Mouse (Mus musculus) B cell, adult 2 months (primary cell): Measurements from ENCODE around the gene Stac2.

Experiments used
- DNase-seq, 2 experiments: peaks; one replicate each; pipeline ENCODE4 v3.0.0; 2022

Stac2 gene

GRCm38 (mm10) chr11:98052989-98053834 lies at the start of gene Stac2:
Gene Stac2, minus strand, starts transcription at chr11:98053462.
- peak; percentile 79 to 83 for DNase-seq

- no peak for DNase-seq
Measured at GRCm38 (mm10) chr11:98101332-98101731, 48.1 kb upstream of the Stac2 start.

DNA sequence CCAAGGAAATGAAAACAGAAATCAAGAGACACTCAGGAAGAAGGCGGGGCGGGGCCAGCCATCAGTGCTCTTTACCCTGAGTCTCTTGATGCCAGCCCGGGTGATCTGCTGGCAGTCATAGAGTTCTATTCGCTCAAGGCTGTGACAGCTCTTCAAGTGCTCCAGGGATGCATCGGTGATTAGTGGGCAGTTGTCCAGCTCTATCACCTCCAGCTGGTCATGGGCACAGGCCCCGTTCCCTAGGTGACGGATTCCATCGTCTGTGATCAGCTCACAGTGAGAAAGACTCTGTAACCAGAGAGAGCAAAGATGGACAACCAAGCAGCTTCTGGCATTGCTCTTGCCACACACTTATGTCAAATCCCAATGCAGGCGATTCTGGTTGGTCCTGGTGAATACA lies 37.3 kb upstream of the Stac2 start:
- no peak for DNase-seq

DNA sequence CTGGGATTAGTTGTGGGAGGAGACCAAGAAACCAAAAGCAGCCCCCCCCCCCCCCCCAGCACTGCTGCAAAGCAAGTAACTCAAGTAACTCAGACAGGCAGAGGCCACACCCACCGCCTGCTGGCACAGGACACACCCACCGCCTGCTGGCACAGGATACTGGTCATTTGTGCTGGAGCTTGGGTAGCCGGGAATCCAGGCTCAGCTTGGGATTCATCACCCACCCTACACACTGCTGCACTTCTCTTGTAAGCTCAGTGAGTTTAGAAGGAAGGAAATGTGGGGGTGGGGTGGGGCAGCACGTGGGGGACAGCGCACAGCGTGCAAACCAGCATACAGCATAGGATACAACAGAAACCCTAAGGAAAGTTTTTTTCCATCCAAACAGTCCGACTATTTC lies 35.0 kb upstream of the Stac2 start:
- no peak for DNase-seq

- DNase-seq, result no peak
Measured at GRCm38 (mm10) chr11:98086574-98086973, 33.3 kb upstream of the Stac2 start.

- no peak for DNase-seq
Measured at GRCm38 (mm10) chr11:98086141-98086540, 32.9 kb upstream of the Stac2 start.

DNA sequence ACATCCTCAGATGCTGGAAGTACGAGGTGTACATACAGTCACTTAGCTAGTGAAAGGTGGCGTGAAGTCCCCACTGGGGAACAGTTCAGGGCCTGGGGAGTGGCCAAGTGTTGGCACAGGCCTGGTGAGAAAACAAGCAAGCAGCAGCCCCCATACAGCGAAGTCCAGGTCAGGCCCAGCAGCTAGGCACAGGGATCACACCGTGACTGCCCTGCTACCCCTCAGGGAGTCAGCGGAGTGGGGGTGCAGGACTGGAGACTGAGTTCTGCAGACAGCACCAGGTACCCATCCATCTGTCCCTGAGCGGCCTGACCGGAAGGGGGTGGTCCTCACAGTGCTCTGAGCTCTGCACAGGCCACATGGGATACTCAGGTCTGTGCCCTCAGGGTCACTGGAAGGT lies 29.5 kb upstream of the Stac2 start:
- DNase-seq, result no peak

- no peak for DNase-seq
Measured at GRCm38 (mm10) chr11:98080450-98080849, 27.2 kb upstream of the Stac2 start.

DNA sequence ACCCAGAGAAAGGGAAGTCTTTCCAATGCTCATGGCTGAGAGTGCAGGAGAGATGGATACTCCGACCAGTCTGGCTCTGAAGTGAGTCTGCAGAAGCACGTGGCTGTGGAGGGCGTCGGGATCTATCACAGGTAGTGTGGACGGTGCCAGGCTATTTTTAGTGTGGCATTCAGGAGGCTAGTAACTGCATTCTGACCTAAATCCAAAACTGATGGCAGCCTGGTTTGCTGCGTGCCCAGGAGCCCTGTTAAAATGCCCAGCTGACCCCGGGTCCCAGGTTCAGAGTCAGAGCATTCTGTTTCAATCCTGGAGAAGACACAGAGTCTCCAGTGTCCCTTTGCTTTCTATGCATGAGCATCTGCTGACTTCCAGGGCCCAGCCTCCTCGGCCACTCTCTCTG lies 23.8 kb upstream of the Stac2 start:
- no peak for DNase-seq

DNA sequence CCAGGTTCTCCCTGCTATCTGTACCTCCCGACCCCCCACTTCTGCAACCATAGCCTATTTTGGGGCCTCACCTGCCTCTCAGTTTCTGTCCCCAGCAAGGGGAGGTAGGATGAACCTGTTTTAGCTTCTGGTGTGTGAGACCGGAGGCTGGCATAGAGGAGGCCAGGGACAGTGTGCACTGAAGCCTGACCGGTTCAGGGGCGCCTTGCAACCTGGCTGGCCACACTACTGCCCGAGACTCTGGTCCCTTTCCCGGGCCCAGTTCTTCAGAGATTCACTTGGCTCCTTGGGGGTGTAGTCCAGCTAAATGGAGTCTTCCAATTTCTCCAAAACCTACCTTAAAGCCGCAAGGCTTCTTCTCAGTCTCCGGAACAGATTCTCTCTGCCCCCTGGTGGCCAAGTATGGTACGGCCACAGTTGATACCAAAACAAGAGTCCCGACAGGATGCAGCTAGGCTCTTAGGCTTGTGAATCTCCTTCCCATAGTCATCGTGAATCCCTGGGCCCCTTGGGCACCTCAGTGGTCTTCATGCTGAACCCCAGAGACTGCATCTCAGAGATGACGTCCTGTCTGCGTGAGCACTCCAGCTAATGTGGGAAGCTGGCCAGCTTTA lies 22.0 kb upstream of the Stac2 start:
- DNase-seq, result peak; percentile 95 to 96

DNA sequence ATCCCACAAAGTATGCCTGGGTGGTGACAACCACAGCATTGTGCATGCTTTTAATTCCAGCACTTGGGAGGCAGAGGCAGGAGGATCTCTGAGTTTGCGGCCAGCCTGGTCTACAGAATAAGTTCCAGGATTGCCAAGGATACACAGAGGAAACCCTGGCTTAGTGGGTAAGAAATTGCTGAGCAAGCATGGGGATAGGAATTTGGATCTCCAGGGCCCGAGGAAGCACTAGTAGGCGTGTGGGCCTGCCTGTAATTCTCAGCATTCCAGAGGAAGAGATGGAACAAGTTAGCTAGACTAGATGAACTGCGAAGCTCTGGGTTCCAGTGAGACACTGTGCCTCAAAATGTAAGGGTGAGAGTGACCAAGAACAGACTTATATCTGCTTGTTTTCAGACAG lies 20.2 kb upstream of the Stac2 start:
- DNase-seq, result no peak

DNA sequence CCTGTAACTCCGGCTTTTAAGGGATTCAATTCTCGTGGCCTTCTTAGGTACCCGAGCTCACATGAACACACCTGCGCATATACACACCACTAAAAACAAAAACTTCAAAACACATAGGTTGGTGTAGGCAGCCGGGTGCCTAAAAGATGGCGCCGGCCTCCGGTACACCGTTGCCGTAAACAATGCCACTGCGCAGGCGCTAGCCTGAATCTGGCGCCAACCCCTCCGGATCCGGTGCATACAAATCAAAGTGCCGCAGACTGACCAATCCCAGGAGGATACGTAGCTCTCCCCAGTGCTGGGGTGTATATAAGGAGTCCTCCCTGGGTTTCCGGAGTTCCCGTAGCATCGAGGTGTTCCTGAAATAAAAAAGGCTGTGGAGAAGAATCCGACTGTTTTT lies 14.0 kb upstream of the Stac2 start:
- DNase-seq, result no peak

DNA sequence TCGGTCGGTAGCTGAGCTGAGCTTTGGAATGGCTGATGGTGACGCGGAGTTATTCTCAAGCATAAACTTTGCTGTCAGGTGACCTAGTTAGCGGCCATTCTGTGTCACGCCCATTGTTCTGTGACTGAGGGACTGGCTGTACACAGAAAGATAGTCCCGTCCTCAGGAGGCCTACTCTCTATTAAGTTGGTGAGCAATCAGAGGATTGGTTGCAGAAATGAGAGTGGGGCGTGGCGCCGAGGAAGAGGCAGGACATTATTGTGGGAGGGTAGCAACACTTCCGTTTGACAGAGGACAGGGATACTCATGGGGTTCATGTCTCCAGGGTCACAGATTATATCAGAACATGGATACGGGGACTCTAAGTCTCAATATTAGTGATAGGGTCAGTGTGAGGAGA lies 12.9 kb upstream of the Stac2 start:
- no peak for DNase-seq

- no peak for DNase-seq
Measured at GRCm38 (mm10) chr11:98061904-98062562, 8.8 kb upstream of the Stac2 start.

DNA sequence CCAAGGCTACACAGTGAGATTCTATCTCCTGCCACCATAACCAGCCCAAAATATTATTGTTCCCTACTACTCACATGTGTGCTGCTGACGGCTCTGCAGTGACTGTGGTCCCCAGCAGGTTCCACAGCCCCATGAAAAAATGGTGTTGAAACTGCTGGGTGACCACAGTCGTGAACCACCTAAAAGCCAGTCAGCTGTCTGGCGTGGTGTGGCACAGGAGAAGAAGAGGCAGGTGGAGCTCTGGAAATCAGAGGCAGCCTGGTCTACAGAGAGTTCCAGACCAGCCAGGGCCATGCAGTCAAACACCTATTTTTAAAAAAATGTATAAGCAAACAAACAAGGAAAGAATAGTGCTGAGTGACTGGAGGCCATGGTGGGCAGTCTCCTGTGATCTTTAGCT lies 8.2 kb upstream of the Stac2 start:
- no peak for DNase-seq

DNA sequence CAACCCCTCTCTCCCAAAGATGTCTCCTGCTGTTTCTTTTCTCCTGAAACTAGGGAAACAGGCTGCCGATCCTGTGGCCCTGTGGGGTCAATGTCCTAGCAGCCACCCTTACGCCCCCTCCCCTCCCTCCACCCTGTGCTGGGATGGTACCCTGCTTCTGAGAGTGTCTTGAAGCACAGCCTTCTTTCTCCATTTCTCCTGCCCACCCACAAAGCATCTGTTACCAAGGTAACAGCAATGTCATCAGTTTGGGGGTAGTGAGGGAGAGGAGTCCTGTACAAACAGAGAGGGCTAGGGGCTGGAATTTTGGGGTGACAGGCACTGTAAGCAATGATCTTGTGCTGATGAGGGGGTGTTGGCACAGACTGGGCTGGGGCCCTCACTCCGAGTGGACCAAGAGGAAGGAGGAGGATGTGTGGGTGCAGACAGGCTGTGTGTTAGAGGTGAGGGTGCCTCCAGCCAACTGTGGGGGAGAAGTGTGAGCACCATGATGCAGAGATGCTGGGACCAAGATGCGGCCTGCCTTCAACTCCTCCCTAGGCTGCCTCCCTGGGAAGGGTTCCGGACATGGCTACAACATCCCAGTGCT lies 6.9 kb upstream of the Stac2 start:
- DNase-seq, result no peak

DNA sequence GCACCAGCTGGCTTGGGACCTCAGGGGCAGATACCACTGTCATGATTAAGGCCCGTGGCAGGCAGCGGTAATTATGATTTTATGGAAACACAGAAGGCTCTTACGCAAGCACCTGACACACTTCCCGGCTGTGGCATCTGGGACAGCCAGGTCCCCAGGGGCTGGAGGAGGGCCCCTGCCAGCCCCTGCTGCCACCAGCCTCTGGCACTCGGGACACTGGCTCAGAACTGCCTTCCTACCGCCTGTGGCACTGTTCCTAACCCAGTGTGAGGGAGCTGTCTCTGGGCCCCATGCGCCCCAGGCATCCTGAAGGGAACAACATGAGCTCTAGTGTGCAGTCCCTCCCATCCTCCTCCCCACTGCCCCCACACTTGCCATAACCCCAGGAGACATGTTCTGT lies 6.4 kb upstream of the Stac2 start:
- no peak for DNase-seq

DNA sequence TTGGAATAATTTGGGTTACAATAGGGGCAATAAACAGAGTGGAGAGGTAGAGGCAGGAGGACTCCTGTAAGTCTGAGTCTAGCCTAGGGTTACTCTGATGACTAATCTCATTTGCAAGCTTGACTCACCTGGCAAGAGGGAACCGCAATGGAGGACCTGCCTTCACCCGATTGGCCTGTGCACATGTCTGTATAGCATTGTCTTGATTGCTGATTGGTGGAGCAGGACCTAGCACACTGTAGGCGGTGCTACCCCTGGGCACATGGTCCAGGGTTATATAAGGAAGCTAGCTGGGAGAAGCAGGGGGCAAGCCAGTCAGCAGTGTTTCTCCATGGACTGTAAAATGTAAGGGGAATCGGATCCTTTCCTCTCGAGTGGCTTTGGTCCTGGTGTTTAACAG lies 4.7 kb upstream of the Stac2 start:
- peak; percentile 41 to 51 for DNase-seq

DNA sequence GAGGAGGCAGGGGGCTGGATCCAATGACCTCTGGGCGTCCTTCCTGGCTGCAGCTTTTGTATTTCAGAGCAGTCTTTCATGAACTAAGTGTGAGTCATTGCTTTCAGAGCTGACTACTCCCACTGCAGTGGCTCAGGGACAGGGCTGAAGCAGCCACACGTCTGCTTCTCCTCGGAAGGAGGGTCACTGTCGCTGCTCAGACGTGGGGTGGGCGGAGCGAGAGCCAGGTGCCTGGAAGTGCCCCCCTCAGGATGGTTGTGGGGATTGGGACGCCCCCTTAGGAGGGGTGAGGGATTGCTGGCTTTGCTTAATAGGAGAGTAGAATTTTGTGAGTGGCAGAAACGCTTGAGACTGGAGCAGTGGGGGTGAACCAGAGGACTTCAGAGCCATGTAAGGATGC lies 4.2 kb upstream of the Stac2 start:
- peak in 1 of 2 experiments; percentile 27 for DNase-seq

DNA sequence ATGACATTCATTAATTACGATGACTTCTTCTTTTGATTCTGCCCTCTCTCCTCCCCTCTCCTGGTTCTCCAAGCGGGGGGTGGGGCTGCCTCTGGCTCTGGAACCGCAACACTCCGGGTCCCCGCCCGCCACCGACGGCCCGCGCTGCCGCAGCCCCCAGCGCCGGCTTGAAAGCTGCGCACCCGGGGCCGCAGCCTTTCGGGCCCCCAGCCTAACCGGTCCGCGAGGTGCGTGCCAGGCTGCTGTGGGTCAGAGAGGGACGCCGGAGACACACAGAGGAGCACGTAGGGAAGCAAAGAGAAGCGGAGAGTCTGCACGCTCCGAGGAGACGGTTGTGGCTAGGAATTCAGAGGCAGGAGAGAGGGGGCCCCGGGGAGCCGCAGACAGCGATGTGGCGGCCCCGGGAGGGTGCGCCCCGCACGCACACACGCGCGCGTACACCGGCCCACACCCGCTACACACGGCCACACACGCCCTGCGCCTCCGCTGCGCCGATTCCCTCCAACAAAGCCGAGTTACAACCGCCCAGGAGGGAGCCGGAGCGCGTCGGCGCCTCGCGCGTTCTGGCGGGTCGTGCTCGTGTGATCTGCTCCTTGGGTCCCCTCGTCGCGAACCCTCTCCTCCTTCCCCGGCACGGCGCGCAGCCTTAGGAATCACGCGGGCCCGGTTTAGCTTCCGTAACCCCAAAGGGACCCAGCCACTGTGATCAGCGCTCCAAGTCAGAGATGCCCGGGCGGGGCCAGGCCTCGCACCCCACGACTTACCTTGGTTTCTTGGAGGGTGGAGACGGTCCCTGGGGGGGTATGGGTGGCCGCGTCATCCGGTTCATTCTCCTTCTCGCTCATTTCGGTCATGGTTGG lies 903 bp downstream of the Stac2 start:
- peak; percentile 87 to 91 for DNase-seq

GRCm38 (mm10) chr11:98051611-98052128 lies 1.6 kb downstream of the Stac2 start:
- DNase-seq, result peak in 1 of 2 experiments; percentile 35

GRCm38 (mm10) chr11:98050940-98051339 lies 2.3 kb downstream of the Stac2 start:
- no peak for DNase-seq

GRCm38 (mm10) chr11:98050520-98050815 lies 2.8 kb downstream of the Stac2 start:
- no peak for DNase-seq
